Mouse (Mus musculus) T-cell, adult 2 months (primary cell): ENCODE results near the gene Gm5128.
"Not testable (repeated sequence)": the region's sequence is repeated elsewhere in the genome, so short reads cannot be mapped to it uniquely, and the experiment has no call there.

ENCODE experiments used
- DNase-seq: peaks from one replicate; pipeline ENCODE4 v3.0.0; 2022; ENCODE audit warnings: low spot score

The Gm5128 gene

DNA sequence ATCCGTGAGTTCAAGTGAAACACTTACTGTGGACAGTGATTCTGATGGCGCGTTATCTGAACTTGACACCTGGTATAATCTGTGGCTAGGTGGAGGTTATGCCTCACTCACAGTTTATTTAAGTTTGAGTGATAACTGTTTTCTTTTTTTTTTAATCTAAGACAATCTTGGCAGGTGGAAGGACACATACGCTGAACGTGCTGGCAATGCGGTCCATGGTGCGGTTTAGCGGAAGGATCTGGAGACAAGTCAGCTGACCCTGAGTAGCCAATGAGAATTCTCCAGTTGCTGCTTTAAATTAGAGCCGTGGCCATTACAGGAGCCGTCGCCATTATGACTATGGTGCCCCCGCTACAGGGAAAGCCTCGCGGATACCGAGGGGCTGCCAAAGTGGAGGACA, at the start of gene Gm5128:
Gm5128 (plus strand) TSS at position 301 of the 400 bp plus-strand sequence.
- DNase-seq: not testable (repeated sequence)

DNA sequence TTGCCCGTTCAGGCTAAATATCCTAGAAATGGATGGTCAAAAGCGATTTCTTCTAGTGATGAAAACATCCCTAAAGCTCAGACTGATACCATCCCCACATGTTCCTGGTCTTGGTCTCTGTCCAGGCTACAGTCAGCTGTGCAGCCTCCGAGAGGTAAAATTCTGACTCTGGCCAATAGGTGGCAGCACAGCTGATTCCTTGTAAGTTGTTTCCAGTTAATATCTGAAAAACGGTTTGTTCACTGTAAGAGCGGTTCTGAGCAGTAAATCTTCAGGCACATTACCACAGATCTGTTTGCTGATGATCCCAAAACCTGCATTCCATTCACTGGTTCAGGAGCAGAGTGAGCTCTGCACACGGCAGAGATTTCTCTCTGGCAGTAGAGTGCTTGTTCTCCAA, 12.4 kb upstream of the Gm5128 start:
- not testable (repeated sequence) for DNase-seq

DNA sequence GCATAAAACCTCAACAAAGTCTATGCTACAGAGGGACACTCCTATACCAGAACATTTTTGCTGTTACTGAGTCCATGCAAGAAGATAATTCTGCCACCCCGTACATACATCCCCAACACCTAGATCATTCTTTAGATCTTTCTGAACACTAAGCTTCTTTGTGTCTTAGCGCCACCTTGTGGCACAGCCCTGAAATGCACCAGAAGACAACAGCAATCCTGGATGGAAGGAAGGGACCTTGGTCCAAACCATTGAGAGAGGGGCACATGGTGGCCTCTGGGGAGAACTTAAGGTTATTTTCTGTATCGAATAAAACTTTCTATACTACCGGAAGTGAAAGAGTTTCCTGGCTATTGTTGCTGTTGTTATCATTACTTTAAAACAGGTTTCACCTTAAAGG, 11.1 kb upstream of the Gm5128 start:
- not testable (repeated sequence) for DNase-seq

DNA sequence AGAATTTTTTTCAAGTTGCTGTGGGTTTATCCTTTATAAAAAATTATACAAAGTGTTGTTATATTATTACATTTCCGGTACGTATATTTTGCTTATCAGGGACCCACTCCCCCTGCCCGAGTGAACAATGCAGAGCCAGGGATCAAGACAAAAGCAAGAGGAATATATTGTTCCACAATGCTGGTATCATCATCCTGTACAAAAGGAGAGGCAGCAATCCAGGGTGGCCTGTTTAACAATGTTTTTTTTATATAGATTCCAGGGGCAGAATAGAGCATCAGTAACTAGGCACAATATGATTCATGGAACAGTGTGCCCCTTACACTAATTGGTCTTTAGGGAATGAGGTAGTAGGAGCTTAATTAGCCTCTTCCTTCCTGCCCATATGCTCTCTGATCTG, 30.5 kb downstream of the Gm5128 start:
- not testable (repeated sequence) for DNase-seq

DNA sequence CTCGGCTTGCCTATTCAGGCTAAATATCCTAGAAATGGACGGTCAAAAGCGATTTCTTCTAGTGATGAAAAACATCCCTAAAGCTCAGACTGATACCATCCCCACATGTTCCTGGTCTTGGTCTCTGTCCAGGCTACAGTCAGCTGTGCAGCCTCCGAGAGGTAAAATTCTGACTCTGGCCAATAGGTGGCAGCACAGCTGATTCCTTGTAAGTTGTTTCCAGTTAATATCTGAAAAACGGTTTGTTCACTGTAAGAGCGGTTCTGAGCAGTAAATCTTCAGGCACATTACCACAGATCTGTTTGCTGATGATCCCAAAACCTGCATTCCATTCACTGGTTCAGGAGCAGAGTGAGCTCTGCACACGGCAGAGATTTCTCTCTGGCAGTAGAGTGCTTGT, 48.1 kb downstream of the Gm5128 start:
- not testable (repeated sequence) for DNase-seq

DNA sequence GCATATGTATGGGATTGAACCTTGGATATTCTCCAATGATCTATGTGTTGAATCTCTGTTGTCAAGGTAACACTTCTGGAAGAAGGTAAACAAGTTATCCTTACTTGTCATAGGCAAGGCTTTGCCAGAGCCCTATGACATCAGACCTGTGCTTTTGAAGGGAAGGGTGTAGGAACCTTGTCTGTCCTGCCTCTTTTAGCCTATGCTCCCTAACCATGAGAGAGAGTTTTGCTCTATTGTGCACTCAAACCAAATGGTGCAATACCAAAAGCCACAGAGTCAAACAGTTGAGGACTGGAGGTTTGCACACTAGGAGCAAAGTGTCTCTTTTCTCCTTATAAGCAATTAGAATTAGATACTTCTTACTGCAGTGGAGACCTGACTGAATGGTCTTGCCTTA, 48.7 kb downstream of the Gm5128 start:
- not testable (repeated sequence) for DNase-seq

DNA sequence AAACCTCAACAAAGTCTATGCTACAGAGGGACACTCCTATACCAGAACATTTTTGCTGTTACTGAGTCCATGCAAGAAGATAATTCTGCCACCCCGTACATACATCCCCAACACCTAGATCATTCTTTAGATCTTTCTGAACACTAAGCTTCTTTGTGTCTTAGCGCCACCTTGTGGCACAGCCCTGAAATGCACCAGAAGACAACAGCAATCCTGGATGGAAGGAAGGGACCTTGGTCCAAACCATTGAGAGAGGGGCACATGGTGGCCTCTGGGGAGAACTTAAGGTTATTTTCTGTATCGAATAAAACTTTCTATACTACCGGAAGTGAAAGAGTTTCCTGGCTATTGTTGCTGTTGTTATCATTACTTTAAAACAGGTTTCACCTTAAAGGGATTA, 49.4 kb downstream of the Gm5128 start:
- not testable (repeated sequence) for DNase-seq
